Mouse (Mus musculus) kidney, adult 18-20 months (tissue): ENCODE results near the gene Swap70.
"Not testable (repeated sequence)": the region's sequence is repeated elsewhere in the genome, so short reads cannot be mapped to it uniquely, and the experiment has no call there.

Experiments
- DNase-seq: peaks from one replicate; pipeline ENCODE4 v3.0.0; 2021

Swap70 gene

DNA sequence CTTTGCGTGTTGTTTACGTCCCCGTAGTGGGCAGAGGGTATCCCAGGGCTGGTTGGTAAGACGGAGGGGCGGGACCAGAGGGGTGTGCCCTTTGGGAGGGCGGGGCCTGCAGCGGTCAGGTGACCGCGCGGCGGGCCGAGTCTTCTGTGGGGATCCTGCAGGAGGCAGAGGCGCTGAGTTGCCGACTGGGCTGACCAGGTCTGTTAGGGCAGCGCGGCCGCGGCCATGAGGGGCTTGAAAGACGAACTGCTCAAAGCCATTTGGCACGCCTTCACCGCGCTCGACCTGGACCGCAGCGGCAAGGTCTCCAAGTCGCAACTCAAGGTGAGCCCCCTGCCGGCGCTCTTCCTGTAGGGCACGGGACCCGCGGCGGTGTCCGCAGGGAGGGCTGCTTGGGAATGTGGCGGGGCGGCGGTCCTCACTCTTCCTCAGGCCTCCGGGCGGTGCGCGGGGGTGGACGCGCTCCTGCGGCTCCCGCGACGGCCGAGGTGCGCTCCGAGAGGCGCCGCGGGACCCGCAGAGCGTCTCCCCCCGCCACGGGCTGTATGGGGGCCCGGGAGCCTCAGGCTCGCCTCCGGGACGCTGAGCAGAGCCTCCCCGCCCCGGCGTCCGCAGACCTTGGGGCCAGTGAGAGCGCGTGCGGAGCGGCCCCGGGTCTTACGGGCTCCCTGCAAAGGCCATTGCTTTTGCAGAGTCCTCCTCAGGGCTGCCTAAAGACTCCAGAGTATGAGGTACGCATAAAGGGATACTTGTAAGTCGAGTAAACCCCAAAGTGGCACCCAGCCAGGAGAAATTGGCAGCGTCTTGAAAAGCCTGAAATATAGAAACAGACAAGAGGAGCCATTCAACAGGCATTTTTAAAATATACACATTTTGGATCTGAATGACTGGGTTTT is at the start of gene Swap70:
TSS of gene Swap70 (plus strand) at position 126 of the 896 bp plus-strand sequence.
- peak; percentile 90 for DNase-seq

DNA sequence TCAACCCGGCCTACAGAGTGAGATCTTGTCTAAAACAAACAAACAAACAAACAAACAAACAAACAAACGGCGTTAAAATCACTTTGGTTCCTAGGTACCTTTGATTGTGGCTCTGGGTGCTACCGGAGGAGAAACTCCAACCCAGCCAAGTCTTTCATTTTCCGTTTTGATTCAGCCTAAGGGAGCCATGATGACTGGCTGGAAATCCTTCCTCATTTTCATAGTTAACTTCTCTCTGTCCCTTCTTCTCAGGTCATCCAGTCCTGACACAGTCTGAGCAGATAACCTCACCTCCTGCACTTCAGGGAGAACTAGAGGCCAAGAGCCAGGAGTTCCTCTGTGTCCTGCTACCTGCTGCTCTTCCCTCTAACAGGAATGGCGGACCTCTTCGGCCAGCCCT is 42.3 kb upstream of the Swap70 start:
- DNase-seq = no peak

GRCm38 (mm10) chr7:110180613-110181012 is 40.9 kb upstream of the Swap70 start:
- DNase-seq = no peak

DNA sequence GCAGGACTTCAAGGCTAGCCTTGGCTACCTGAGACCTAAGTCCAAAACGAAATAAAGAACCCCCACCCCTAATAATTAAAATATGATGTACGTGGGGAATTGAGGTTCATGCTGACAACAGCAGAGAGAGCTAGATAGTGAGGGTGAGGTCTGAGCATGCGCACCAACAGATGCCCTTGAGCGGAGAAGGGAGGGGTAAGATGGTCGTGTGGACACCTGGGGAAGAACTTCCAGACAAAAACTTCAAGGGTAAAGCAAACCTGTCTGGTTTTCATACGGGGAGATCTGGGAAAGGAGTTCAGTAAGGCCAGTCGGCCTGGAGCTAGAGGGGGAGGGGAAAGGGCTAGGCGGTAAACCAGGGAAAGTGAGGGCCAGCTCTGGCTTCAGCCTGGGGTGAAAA is 40.1 kb upstream of the Swap70 start:
- no peak for DNase-seq

DNA sequence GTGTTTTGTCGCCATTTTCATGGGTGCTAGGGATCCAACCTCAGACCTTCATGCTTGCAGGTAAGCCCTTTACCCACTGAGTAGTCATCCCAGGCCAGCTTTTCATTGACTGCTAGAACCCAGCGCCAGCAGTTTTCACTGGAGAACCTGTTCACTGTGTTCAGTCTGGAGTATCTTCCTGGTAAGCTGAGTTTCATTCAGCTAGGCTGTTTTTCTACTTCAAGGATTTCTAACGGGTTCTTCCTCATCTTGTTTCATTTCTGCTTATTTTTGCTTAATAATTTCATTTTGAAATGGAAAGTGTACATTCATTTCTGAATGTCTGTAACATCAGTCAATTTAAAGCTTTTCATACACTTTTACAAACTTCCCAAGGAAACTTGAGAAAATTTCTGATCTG is 36.9 kb upstream of the Swap70 start:
- DNase-seq = no peak

GRCm38 (mm10) chr7:110189951-110190350 is 31.6 kb upstream of the Swap70 start:
- peak; percentile 61 for DNase-seq

GRCm38 (mm10) chr7:110193186-110193585 is 28.3 kb upstream of the Swap70 start:
- no peak for DNase-seq

DNA sequence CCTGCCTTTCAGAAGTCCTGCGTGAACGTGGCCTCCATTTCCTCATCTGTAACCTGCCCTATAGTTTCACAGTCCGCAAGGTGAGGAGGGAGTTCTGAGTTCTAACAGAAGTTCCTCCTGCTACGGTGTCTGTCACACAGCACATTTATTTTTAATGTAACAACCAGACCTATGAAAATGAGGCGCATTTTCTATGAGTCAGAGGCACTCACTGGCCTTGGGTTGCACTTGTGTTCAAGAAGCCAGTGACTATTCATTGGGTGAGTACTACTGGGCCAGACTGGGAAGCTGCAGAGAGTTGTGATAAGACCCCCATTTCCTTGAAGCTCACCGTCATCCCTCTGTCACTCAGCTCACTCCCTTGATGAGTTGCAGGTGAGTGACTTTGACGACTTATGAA is 24.3 kb upstream of the Swap70 start:
- DNase-seq = no peak

DNA sequence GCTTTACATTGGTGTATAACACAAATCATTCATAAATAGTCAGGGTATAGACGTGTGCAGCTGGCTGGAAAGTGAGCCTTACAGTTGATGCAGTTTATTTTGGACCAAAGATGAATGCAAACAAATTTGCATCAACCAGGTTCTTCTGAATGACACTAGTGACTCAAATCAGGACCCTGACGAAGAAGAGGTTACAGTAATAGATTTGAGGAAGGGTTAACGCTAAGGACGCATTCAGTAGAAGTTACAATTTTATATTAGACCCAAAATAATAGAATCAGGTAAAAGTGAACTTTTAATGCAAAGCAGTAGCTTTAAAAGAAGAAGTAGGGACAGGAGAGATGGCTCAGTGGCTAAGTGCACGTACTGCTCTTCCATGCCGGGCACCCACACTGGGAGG is 19.6 kb upstream of the Swap70 start:
- no peak for DNase-seq

DNA sequence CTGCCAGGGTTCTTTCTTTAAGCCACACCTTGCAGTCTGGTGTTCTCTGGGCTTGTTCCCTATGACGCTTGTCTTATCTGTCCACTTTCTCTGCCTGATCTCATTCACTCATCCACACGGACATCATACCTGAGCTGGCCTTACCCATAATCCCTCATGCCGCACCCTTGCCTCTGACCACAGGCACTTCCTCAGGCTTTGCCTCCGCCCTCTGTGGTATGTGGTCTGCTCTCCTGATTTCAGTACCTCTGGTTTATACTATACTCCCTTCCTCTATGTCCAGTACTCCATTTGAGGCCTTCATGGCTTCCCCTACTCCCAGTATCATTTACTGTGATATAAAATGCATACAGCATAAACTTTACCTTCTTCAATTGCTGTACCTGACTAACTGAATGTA is 17.3 kb upstream of the Swap70 start:
- DNase-seq = no peak

GRCm38 (mm10) chr7:110208341-110208740 is 13.2 kb upstream of the Swap70 start:
- no peak for DNase-seq

DNA sequence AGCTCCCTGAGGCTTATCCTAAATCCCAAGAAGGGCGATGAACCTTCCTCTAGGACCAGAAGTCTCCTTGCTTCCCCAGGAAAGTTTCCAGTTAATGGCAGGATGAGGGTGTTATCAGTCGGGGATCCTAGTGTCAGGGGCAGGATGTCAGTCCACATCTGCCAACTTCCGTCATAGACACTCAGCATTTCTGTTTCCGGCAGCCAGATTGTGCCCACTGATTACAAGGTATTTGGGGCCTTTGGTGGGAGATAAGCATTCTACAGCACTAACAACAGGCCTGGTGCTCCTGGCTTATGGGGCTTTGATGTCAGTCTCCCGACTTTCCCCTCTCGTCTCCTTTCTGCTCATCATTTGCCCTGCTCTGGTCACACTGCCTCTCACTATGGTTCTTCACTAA is 12.1 kb upstream of the Swap70 start:
- no peak for DNase-seq

- DNase-seq = no peak
These were observed 10.5 kb upstream of the Swap70 start for GRCm38 (mm10) chr7:110211025-110211424.

- no peak for DNase-seq
These were observed 6.6 kb upstream of the Swap70 start for GRCm38 (mm10) chr7:110214882-110215281.

- DNase-seq = no peak
These were observed 393 bp upstream of the Swap70 start for GRCm38 (mm10) chr7:110221051-110221585.

GRCm38 (mm10) chr7:110222583-110223182 is 1.2 kb downstream of the Swap70 start:
- no peak for DNase-seq

DNA sequence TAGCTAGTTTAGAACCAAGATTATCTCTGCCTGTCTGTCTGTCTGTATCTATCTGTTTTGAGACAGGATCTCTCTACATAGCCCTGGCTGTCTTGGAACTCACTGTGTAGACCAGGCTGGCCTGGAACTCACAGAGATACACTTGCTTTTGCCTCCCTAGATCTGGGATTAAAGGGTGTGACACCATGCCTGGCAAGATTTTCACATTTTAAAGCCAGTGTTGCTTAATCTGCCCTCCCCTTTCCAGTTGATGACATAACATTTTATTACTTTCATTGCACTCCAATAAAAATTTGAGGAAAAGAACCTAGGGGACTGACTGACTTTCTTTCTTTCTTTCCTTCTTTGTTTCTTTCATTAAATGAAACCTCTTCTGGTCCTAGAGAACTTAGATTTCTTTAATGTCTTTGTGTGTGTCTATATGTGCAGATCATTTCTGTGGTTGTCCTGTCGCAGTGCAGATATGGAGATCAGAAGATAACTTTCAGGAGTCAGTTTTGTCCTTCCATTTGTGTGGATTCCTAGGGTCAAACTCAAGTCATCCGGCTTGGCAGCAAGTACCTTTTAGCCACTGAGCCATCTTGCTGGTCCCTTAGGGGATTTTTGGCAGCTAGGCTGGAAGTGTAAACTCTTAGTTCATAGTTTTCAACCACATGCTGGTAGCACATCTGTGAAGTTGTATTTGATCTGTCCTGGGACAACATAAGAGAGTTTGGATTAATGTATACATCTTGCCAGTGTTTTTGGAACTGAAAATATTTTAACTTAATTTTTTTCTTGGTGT is 2.4 kb downstream of the Swap70 start:
- DNase-seq = no peak

GRCm38 (mm10) chr7:110226484-110226883 is 5.0 kb downstream of the Swap70 start:
- DNase-seq = no peak

GRCm38 (mm10) chr7:110229967-110230366 is 8.5 kb downstream of the Swap70 start:
- DNase-seq = no peak

DNA sequence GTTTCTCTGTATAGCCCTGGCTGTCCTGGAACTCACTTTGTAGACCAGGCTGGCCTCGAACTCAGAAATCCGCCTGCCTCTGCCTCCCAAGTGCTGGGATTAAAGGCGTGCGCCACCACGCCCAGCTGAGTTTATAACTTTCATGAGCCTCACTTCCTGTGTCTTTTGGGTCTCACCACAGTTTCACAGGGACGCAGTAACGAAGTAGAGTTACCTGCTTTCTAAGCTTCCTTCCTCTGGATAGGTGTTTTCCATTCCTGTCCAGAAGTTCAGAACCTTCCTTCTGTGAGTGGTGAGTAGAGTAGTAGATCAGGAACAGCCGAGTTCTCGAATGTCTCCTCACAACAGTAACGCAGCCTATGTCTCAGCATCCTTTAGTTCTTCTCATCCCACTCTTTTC is 9.6 kb downstream of the Swap70 start:
- DNase-seq = not testable (repeated sequence)

- DNase-seq = no peak
These were observed 14.6 kb downstream of the Swap70 start for GRCm38 (mm10) chr7:110236085-110236484.

GRCm38 (mm10) chr7:110237451-110237836 is 15.9 kb downstream of the Swap70 start:
- no peak for DNase-seq

- no peak for DNase-seq
These were observed 16.4 kb downstream of the Swap70 start for GRCm38 (mm10) chr7:110237837-110238451.
